Mouse (Mus musculus) c-Kit-positive CD71-negative TER-119-negative erythroid progenitor cells, embryonic 14.5 days (primary cell): Measurements from ENCODE around the gene Nrl.

Source experiments
- DNase-seq: peaks from one replicate; pipeline ENCODE4 v3.0.0-alpha.2; 2013; ENCODE audit warnings: low read depth

Nrl gene

DNA sequence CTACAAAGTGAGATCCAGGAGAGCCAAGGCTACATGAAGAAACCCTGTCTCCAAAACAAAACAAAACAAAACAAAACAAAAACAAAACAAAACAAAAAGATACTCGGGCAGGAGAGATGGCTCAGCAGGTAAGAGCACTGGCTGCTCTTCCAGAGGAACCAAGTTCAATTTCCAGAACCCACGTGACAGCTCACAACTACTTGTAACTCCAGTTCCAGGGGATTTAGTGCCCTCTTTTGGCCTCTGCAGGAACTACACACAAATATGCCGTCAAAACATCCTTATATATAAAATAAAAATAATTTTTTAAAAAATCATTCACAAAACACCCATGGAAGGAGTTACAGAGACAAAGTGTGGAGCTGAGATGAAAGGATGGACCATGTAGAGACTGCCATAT, 3.2 kb upstream of the Nrl start:
- peak; percentile 50 for DNase-seq

DNA sequence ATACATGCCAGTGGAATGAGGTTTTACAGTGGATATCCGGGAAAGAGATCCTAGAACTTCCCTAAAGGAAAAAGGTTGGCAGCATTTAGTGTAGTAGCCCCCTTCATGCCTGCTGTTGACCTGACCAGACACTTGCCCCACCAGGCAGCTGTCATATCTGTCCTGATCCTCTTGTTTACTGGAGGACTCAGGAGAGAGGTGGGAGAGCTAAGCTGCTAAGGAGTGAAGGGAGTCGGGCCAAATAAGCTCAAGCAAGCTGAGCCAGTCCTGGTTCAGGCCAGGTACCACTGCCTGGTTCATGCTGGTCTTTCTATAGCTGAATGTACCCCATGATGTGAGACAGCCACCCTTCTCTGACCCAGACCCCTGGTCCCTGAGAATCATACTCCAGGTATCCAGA, 1.9 kb upstream of the Nrl start:
- DNase-seq = no peak

DNA sequence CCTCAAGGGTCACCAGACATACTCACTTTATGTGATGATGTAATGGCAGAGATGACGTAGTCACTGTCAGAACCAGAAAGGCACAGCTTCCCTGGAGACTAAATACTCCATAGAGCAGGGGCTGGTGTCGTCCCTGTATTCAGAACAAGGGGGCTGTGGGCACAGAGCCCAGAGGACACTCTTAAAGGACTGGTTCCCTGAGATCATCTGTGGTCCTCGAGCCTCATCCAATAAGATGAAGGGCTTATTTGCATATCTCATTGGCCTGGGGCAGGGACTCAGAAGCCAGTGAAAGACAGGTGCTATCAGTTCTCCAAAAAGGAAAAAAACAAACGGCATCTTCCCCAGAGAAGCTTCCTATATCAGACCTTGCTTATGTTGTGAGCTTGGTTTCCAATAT, 719 bp downstream of the Nrl start:
- no peak for DNase-seq

DNA sequence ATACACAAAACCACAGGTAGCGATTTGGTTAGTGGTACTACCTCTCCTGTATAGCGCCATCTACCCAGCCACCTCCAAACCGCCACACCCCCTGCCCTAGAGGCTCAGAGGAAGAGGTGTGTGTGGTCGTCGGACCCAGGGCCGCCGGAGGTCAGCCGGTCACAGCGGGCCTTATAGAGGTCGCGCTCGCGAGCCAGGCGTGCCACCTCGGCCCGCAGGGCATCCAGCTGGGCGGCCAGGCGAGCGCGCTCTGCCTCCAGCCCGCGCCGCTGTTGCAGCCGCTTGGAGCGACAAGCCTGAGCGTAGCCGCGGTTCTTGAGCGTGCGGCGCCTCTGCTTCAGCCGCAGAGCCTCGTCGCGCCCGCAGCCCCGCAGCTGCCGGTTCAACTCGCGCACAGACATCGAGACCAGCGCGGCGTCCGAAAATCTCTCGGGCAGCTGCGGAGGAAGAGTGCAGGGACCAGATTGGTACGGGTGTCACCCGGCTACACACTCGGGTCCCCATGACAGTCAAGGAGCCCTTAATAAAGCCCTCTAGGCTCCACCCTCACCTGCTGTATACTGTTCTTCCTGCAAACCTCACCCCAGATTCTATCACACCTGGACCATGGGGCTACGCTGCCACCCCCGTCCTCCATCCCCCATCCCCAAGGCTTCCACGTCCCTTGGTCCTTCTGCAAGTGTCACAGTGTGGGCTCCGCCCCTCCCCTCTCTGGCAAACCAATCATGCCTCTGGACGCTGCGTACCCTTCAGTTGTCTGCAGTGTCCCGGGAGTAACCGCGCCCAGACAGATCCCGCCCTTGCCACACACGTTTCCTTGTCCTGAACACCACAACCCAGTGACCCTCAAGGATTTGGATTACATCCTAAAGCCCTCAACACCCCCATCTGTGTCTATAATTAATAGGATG, 4.1 kb downstream of the Nrl start:
- DNase-seq = no peak

DNA sequence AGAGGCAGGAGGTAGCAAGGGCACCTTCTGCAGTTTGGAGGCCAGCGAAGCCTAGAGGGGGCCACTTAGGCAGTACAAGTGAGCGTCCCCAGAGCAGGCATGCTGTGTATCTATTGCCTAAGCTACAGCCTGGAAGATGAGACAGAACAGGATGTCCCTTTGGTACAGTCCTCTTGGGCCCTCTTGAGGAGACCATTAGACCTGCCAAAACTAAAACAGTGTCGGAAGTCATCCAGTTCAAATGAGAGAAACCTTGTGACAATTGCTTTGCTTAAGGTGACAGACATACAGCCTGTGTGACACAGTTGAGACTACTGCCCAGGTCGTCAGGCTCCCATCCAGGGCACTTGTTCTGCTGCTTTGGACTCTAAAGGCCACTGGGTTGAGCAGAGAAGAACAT, 5.2 kb downstream of the Nrl start:
- no peak for DNase-seq

DNA sequence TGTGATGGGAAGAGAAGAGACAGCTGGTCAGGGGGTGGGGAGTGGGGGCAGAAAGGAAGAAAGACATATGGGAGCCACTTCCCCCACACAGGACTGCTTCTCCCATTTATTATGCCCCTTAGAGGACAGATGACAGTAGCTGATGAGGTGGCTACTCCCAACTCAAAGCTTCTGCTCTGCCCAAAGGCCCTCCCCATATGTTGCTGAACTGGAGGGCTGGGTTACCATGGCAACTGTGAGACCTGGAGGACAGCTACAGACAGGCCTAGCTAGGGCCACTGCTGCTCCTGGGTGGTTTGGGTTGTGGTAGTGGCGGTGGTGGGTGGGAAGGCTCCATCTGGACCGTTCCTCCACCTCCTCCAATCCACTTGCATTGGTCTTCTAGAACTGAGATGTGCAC, 5.9 kb downstream of the Nrl start:
- DNase-seq = no peak

DNA sequence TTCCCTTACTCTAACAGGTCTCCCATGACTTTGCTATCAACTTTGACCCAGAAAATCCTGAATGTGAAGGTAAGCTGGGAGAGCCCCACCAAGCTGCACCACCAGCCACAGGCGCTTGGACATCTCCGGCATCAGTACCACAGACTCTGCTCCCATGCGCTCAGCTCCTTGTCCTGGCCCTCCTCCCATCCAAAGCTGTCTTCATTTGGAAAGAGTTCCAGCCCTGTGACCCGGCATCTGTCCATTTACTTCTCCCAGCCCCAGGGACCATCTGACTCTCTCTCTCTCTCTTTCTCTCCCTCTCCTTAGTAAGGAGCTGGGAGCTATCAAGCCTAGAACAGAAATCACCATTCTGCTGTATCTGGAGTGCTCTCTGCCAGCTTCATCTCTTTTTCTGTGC, 8.9 kb downstream of the Nrl start:
- no peak for DNase-seq

DNA sequence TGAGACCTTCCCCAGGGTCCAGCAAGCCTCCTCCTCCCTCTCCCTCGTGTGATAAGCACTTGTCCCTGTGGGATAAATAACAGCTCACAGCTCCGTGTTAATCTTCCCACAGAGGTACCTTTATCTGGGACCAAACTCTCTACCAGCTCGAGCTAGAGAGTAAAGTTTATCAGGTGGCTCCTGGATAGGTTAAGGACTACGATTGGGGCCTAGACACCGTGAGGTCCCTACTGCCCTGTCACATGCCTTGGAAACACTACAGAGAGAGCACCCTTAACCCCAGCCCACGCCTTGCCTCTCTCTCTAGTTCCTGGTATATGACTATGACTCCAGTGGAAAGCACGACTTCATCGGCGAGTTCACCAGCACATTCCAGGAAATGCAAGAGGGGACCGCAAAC, 10.9 kb downstream of the Nrl start:
- no peak for DNase-seq

DNA sequence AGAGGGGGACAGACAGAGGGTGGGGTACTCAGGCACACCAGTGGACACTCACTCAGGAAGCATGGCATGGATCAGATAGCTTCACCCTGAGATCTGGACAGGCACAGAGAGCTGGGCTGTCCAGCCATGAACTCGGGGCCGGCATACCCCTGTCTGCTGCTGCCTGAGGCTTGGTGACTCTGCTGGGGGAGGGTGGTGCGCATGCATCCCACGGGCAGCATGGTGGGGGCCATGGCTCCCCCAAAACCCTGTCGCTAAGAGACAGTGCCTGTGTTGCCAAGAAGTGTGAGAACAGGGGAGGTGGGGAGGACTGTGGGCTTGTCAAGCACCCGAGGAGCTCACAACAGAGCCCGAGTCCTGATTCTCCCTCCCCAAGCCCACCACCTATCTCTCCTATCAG, 13.7 kb downstream of the Nrl start:
- no peak for DNase-seq

DNA sequence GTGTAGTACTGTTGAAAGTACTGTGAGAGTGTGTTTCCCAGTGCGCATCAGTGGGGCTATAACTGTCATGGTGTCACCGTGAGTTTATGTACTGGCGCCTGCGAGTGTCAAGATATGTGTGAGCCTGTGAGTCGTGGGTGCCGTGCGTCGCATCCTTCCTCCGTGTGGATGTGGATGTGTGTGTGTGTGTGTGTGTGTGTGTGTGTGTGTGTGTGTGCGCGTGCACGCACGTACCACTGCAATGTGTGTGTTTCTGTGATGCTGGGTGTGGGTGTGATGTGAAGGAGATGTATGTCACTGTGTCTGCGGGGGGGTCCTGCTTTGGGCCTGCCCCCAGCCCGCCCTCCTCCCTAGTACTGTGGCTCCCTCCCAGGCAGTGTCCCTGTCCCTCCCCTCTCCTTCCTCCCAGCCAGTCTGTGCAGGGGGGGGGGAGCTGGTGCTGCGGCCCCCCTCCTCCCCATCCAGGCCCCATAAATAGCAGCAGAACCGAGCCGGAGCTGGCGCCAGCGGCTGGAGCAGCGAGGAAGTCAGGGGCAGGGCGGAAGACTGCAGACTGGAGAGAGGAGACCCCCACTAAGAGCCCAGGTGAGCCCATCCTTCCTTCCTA, 14.6 kb downstream of the Nrl start, which contains the start of gene Cpne6:
Cpne6 (plus strand) TSS at position 321 of the 607 bp plus-strand sequence.
- no peak for DNase-seq

DNA sequence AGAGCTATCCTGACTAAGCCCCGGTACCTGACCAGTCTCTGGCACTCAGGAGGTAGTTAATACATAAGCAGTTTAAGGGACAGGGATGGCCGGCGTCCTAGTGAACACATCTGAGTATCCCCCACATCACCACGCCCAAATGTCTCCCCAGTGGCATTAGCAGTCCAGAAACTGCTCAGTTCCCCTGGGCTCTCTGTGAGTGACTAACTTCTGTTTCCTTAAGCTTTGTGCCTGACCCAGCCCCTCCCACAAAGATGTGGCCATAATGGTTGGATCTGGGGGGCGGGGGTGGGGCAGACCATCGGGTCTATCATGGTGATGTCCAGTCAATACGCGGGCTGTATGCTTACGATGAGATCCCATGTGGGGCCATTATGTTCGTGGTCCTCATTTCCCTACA, 15.2 kb downstream of the Nrl start:
- no peak for DNase-seq

DNA sequence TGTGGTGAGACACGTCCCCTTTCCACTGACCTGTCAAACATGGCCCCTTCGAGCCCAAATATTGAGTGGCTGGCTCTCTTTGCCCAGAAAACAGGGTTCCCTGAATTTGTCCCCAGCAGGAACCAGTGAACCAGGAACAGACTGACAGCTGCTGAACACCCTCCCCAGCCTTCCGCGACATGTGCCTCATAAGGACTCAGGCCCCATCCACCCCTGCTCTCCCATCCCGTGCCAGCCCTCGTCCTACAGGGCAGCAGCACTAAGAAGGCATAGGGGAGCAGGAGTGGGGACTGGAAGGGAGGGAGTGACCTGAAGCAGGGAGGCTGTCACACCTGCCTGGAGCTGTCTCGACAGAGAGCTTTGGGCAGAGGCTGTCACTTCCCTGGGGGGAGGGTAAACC, 17.0 kb downstream of the Nrl start:
- no peak for DNase-seq

DNA sequence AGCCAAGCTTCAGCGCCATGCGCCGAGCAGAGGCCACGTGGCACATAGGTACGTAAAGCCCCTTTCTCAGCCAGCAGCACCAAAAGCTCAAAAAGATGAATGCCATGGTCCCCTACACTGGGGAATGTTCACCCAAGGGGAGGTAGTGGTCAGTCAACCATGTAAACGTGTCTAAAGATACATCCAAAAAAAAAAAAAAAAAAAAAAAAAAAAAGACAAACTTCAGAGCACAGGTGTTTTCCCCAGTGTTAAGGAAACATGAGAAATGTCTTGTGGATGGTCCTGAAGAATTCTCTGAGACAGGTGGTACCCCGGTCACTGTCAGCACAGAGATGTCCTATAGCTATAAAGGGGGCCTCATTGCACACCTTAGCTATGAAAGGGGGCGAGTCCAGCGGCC, 19.2 kb downstream of the Nrl start:
- DNase-seq = no peak

DNA sequence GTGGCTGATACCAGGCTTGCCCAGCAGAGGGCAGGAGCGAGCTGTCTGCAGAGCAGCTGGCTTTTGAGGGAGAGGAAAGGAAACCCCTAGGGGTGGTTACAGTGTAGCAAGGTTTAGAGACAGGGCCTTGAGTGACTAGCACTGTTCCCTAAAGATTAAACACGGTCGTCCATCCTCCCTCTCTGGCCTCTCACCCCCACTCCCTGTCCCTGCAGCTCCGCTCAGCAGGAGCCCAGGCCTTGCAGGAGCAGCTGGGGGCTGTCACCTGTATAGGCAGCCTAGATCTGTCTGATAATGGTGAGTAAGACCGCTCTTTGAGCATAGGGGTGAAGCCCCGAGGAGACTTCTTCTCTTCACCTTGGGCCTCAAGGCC, 27.3 kb downstream of the Nrl start:
- DNase-seq = peak; percentile 85

DNA sequence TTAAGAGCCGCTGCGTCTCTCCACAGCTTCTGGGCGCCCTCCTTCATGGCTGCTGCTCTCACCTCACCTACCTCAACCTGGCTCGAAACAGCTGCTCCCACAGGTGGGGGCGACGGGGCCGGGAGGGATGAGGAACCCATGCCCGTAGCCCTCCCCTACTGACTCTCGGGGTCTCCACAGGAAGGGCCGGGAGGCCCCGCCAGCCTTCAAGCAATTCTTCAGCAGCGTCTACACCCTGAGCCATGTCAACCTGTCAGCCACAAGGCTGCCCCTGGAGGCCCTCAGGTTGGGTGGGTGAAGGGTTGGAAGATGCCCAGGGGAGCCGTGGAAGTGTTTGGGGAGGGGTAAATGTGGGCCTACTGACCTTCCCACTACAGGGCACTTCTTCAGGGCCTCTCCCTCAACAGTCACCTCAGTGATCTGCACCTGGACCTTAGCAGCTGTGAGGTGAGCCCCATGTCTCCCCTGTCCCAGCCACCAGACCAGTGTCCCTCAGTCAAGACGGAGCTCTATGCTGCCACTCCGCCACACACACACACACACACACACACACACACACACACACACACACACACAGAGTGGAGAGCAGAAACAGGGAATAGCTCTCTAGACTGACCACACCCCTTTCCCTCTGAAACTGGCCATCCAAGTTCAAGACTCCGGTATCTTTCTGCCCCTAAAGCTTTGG, 27.9 kb downstream of the Nrl start:
- no peak for DNase-seq

DNA sequence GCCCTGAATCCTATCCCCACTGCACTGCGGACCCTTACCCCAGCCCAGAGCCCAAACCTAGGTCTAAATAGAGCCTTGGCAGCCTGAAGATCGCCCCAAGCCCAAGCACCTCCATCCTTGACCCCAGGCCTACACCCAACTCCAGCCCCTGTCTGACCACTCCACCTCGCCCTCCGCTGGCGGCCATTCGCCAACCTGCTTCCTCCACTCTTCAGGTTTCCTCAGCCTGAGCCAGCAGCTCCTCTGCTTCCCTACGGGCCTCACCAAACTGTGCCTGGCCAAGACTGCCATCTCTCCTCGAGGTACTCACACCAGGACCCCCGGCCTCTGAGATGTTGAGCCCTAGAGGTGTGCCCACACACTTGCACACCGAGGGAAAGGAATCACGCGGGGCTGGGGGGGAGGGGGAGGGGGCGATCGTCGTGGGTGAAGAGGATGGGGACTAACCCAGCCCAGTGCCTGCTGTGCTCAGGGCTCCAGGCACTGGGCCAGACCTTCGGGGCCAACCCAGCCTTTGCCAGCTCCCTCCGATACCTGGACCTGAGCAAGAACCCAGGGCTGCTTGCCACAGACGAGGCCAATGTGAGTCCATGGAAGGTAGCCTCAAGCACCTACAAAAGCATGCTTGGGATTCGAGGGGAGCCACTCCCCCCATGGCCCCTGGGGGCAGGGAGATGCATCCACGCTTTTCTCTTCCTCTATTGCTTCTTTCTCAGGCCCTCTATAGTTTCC, 29.1 kb downstream of the Nrl start:
- DNase-seq = no peak

DNA sequence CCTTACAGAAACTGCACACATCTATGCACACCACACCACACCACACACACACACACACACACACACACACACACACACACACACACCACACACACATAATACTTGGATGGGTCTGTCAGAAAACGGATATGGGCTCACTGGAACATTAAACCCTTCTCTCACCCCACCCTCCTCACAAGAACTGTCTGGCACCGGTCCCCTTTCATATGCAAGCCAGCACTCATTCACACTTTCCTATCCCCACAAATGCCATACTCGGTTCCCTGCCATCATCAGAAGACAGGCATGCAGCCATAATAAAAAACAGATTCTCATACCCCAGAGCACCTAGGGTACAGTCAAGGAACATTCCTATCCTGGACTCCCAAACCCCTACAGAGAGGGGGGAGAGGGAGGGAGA, 32.7 kb downstream of the Nrl start:
- DNase-seq = no peak

DNA sequence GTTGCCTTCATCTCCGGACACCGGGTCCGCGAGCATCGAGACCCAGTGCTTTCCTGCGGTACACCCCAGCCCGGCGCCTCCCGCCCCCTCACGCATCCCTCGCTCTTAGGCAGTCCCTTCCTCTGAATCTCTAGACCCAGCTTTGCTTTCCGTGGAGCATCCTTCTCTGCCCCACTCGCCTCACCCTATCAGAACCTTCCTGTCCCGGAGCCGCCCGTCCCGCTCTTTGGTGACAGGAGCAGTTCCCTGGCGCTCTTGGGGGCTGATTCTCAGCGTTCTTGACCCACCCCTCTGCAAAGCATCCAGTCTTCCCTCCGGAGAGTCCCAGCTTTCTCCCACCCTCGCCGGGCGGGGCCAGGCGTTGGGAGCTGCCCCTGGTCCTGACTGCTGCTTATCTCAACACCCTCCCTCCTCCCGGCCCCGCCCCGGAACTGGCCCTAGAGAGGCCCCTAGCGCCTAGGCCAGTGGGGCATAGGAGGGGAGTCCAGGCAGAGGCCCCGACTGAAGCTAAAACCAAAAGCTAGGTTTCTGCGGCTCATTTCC, 33.4 kb downstream of the Nrl start:
- DNase-seq = peak; percentile 56

DNA sequence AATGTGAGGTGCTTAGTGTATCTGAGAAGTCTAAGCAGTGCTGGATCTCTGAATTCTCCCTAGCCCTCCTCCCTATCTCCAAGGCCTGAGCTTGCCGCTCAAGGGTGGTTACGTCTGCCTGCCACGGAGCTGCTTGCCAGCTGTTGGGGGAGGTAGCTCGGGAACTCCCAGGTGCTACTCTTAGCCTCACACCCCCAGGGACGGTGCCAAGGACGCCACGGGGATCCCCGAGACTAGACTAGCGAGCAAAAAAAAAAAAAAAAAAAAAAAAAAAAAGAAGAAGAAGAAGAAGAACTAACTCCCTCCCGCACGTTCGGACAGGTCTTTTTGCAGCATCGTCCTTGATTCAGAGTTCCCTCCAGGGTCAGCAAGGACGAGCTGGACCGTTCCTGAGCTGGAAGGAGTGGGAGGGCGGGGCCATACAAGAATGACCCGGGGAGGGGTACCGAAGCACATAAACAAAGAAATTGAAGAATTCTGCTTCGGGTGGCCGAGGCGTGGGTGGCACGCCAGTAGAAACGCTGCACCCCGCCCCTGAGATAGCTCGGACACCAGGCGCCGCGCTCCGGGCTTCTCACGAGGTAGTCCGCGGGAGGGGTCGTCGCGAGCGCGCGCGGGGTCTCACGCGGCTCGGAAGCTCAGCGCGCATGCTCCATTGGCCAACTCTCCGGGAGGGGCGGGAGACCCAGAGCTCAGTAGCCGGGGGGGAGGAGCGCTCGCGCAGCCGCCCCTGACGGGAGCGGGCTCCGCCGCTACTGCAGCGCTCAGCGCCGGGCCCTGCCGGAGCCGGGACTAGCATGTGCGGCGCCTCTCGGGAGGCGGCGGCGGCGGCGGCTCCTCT, 34.2 kb downstream of the Nrl start, which contains the start of gene Carmil3:
Carmil3 (plus strand) TSS at position 291 of the 841 bp plus-strand sequence.
- DNase-seq = no peak

DNA sequence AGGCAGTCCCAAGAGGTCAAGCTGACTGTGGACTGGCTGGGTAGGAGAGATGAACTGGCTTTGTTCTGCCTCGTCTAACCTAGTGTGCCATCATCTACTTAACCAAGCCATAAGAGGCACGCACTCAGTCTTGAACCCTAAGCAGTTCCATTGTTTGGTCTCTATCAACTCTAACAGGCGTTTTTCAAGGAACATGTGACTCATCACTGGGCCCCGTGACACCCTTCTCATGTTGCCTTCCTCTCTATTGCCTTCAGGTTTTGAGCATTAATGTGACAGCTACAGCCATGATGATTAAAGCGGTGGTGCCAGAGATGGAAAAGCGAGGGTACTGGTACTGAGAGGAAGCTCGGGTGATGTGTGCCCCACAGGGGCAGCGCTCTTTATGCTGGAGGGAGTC, 37.9 kb downstream of the Nrl start:
- DNase-seq = no peak

DNA sequence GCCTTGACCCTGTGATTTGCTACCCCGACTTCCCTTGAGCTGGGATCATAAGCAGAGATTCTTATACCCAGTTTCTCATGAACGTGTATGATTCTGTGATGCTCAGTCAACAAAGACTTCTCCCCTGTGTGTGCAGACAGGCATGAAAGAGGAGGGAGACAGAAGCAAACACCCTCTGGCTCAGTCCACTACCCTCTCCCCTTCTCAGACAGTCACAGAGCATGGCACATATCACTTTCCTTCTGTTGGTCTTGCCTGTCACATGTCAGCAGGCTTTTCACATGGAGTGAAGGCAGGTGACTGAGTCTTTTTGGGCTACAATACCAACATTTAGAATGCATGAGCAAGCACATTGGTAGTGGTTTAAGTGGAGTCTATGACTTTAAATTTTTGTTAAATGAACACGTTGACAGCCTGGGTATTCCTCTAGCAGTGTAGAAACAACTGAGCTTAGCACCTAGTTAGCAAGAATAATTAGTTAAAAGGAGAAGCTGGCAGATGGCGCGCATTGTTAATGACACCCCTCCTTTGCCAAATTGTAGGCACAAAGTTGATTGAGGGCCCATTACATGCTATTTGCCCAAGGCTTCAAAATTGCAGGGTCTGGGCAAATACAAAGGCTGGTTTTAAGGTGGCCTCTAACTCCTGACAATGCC, 40.2 kb downstream of the Nrl start:
- DNase-seq = no peak
